Mouse (Mus musculus) testis, adult 2 months (tissue): Measurements from ENCODE around the gene Mfsd2a.

Experiments used
- CTCF ChIP-seq: fragments of 200-500 bp; IDR thresholded peaks from 2 replicates; pipeline ENCODE4 v1.5.1; 2012; ENCODE audit warnings: low read depth, mild to moderate bottlenecking, inconsistent platforms, low read length, moderate library complexity; ENCODE audit not compliant: control insufficient read depth, insufficient read depth, insufficient replicate concordance
- POLR2A ChIP-seq: fragments of 200-500 bp; IDR thresholded peaks from 2 replicates; pipeline ENCODE4 v1.6.1; 2012; ENCODE audit warnings: low read depth, mild to moderate bottlenecking, inconsistent platforms, low read length, moderate library complexity; ENCODE audit not compliant: control insufficient read depth

DNA sequence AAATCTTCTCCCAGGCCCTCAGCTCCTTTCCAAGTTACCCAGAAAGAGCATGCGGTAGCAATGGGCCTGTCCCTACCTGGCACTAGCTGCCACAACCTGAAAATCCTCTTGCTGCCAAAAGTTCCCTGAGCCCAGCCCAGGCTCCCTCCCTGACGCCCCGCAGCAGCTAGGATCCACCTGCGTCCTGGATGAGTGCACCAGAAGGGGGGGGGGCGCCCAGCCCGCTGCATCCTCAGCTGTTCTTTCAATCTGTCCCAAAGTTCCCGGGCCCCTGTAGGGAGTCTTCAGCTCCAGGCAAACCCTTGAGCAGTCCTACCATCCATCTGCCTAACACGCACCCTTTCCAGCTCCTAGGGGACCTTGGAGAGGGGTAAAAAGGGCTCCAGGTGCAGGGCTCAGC, 1.2 kb downstream of the Mfsd2a start:
- no peak for TF ChIP-seq CTCF
- TF ChIP-seq POLR2A: no peak
